Mouse (Mus musculus): Measurements from ENCODE around the gene Gm4353.
"Not testable (repeated sequence)": the region's sequence is repeated elsewhere in the genome, so short reads cannot be mapped to it uniquely, and the experiment has no call there.

Gm4353 gene

GRCm38 (mm10) chr7:116084366-116084765 lies at the start of gene Gm4353:
Gm4353 (minus strand) TSS chr7:116084635.
- not testable (repeated sequence) for DNase-seq

DNA sequence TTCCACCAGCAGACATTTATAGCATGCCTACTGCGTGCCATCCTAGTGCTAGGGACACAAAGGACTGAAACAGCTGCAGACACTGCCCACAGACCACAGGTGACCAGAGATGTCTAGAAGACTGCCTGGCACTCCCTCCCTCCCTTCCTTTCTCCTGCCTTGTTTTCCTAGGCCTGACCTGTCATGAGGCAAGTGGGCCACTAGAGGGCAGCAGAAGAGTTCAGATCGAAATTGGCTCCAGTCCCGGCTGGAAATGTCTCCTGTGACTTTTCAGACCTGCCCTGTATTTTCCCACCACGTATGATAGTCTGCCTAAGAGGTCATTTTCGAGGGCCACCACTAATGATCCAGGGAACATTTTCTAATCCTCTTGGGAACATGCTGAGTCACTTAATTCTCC lies 47.6 kb upstream of the Gm4353 start:
- peak; percentile 81 for DNase-seq

GRCm38 (mm10) chr7:116131390-116131789 lies 47.0 kb upstream of the Gm4353 start:
- peak; percentile 39 for DNase-seq

DNA sequence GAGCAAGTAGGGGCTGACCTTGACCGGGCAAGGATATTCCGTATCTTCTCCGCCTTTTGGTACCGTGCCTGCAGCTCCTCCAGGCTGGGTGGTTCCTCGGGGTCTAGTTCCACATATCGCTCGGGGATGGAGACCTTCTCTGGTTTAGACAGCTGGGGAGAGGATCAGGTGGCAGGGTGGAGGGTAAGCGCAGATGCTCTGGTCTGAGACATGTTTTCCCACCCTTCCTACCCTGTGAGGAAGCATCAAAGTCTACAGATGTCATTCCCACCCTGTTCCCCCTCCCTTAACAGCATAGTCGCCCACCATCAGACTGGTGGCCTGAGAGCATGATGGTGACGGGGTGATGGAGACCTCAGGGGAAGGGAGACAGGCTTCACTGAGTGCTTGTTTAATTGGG lies 44.9 kb upstream of the Gm4353 start:
- DNase-seq, result no peak

DNA sequence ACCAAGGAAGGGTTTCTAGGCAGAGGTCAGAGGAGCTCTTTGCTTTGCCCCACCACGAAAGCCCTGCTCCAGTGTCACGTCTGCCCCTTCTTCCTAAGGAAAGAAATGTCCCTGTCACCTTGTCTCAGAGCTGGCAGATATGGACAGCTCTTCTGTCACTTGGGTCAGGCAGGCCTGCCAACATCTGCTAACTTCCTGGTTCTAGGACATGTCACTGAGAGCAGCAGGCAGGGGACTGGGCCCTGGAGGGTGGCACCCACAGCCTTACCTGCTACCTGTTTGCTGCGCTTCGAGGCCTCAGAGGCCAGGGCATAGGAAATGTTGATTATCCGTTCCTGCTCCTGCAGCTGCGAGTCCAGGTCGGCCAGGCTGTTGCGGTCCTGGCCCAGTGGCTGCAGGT lies 43.9 kb upstream of the Gm4353 start:
- no peak for DNase-seq

- DNase-seq, result no peak
These were observed 42.6 kb upstream of the Gm4353 start for GRCm38 (mm10) chr7:116127052-116127451.

GRCm38 (mm10) chr7:116125671-116126070 lies 41.2 kb upstream of the Gm4353 start:
- no peak for DNase-seq

GRCm38 (mm10) chr7:116124057-116124456 lies 39.6 kb upstream of the Gm4353 start:
- DNase-seq, result no peak

GRCm38 (mm10) chr7:116123597-116123985 lies 39.2 kb upstream of the Gm4353 start:
- no peak for DNase-seq

- DNase-seq, result peak; percentile 59
These were observed 38.7 kb upstream of the Gm4353 start for GRCm38 (mm10) chr7:116122981-116123596.

- no peak for DNase-seq
These were observed 36.8 kb upstream of the Gm4353 start for GRCm38 (mm10) chr7:116121202-116121601.

- DNase-seq, result no peak
These were observed 36.3 kb upstream of the Gm4353 start for GRCm38 (mm10) chr7:116120737-116121136.

- no peak for DNase-seq
These were observed 34.9 kb upstream of the Gm4353 start for GRCm38 (mm10) chr7:116119306-116119857.

GRCm38 (mm10) chr7:116115991-116116390 lies 31.6 kb upstream of the Gm4353 start:
- DNase-seq, result no peak

DNA sequence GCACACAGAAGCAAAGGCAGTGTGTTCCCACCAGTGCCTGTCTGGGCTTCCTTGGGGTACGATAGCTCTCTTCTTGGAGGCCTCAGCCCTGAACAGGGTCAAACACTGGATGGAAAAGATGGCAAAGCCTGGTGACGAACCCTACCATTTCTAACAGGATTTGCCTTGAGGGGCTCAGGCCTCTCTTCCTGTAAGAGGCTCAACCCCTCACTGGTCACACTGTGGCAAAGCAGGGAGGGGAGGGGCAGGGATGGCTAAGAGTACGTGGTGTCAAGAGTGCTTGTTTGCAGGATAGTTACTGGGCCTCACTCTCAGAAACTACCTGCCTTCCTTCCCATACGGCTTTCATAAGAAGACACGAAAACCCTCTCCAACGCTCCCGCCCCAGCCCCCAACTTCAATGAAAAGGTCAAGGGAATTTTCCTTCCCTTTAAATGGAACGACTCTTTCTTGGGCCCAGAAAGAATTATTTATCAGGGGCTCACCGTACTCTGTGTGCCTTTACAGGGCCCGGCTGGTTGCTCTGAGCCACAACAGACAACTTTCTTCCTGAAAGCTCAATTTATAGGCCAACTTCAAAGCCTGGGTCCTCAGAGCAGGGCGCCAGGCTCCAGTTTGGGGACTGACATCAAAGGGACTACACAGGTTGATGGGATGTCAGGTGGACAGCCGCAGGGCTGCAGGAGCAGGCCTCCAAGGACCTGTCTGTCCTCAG lies 30.9 kb upstream of the Gm4353 start:
- DNase-seq, result no peak

DNA sequence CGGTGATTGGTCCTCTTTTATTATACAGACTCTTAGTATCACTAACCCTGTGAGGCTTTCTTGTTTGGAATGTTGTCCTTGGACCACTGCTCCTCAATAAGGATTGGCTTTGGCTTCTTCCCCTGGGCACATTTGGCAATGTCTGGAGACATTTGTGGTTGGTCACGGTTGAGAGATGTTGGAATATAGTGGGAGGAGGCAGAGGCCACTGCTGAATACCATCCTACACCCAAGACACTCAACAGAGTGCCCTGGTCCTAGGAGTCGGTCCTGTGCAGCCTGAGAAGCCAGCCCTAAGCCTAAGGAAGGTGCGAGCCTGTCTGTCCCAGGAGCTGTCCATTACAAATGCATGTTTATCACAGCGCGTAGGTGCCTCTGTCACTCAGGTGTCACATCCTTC lies 27.1 kb upstream of the Gm4353 start:
- no peak for DNase-seq

DNA sequence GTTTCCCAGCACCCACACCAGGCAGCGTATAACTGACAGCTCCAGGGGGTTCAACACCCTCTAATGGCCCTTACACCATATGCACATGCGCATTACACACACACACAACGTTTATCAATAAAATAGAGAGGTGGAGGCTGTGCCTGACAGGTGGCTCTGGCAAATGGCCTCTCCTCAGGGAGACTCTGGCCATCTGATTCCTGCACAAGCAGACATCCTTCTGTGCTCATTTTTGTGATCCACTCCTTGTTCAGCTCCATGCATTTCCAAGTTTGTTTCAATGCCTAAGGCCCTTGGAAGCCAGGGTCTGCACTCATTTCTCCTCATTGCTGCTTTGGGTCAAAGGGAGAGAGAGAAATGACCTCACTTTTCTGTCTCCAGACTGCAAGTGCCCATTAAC lies 26.2 kb upstream of the Gm4353 start:
- DNase-seq, result no peak

- no peak for DNase-seq
These were observed 18.7 kb upstream of the Gm4353 start for GRCm38 (mm10) chr7:116103091-116103490.

- no peak for DNase-seq
These were observed 15.6 kb upstream of the Gm4353 start for GRCm38 (mm10) chr7:116099952-116100528.

DNA sequence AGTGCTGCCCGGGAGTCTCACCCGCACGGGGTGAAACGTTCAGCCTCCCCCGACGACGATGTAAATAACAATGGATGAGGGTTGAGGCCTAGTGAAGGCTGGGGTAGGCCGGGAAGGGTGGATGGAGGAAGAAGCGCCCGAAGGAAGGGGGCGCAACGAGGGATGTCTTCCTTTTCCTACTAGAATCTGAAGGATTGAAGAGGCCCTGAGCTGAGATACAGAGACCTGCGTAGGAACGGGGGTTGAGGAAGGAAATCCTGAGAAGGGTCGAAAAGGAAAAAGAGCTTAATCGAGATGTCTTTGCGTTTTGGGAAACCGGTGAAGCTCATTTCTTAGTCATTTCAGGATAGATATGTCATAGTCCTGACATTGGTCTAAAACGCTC lies 9.0 kb upstream of the Gm4353 start:
- no peak for DNase-seq

DNA sequence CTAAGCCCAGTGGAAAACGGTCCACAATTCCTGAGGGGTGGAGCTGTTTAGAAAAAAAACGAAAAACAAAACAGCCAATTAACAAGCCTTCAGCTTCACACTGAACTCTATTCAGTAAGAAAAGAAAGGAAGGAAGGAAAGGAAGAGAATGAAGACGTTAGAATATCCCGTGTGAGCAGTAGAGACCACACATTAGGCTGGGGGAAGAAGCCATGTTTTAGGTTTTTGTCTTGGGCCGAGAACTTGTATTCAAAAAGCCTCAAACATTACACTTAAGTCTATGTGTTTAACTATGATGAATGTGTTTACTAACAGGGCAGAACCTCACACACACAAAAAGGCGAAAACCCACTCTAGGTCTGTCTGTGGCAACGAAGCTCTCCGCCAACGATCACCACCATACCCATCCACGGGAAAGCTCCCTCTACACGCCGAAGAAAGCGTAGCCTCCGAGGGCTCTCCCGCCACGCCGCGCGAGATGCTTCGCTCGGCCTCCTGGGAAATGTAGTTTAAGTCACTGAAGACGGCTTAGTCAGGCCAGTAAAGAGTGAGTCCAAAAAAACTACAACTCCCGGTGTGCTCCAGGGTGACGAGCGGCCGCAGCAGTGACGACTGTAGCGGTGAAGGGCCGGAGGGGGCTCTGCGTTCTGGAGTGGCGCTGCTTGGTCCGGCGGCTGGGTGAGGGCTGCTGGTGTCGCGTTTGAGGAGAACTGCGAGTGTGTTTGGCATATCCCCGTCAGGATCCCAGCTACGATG lies 8.5 kb upstream of the Gm4353 start:
- peak; percentile 85 for DNase-seq

DNA sequence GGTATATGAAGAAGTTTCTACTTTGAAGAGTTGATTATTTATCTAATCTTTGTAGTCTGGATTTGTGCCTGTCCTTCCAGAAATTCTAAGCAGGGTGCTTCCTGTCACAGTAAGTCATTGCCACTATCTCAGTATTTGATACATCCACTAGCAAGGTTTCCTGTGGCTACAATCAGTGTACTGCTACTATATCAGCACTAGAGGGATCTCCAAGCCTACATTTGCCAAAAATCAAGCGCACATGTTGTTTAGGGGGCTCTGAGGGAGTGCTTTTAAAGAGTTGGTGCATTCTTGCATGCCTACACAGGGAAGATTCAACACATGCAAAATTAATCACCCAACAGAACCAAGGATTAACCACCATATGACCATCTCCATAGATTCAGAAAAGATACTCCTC lies 23.7 kb downstream of the Gm4353 start:
- DNase-seq, result no peak

GRCm38 (mm10) chr7:116040470-116041019 lies 43.9 kb downstream of the Gm4353 start:
- DNase-seq, result no peak

Data from right cerebral cortex, postnatal 4 days (tissue).